ENCODE assay signal across 22 mouse cellular contexts in genomic region chr4:4822119-4822518, GRCm38 (mm10). TPM values are rescaled to one million over a fixed set of nuclear protein-coding genes. Genes with fewer than 3 reads are reported as not detected.
DNase-seq lines count a peak whose midpoint lies in the region; ATAC-seq and TF ChIP-seq lines count a peak whose summit lies in the region.
"Had no signal": no experiment of that assay in that cellular context is flagged by ENCODE, and none has a peak within 500 bp of the region (broad histone marks: within the 10 kb centered on the region; RNA-seq: fewer than 3 reads in every experiment).

No protein-coding gene starts in this region.

- H3K9me3 ChIP-seq in forebrain, postnatal 0 days (ENCODE audit: low read length) = no peaks in the 10 kb centered on the region
- H3K9me3 ChIP-seq: embryonic facial prominence, embryonic 15.5 days; forebrain, embryonic 12.5 days; midbrain, embryonic 10.5 days had no signal

- no peak overlapping the region for H3K4me3 ChIP-seq in embryonic fibroblast, embryonic 13.5 days (ENCODE audit: insufficient read depth, low read length)
- H3K4me3 ChIP-seq in forebrain, postnatal 0 days (ENCODE audit: low read depth, low read length) = no peak overlapping the region
- H3K4me3 ChIP-seq: embryonic facial prominence, embryonic 15.5 days; forebrain, embryonic 12.5 days; midbrain, embryonic 10.5 days had no signal

- 75% methylated on average over 1 of the region's 1 CpGs for WGBS in forebrain, postnatal 0 days

- H3K4me2 ChIP-seq in forebrain, postnatal 0 days (ENCODE audit: low read depth) = no peak overlapping the region
- H3K4me2 ChIP-seq: embryonic facial prominence, embryonic 15.5 days; forebrain, embryonic 12.5 days; liver, embryonic 11.5 days had no signal

- no peak for TF ChIP-seq POLR2A in embryonic fibroblast, embryonic 13.5 days (IDR thresholded peaks at IDR 0.05; ENCODE audit: low read depth, low read length)

- H3K4me1 ChIP-seq in embryonic fibroblast, embryonic 13.5 days (ENCODE audit: control insufficient read depth, insufficient read depth, low read length) = no peaks in the 10 kb centered on the region; the same call in 1 of the 2 replicates
- no peaks in the 10 kb centered on the region for H3K4me1 ChIP-seq in forebrain, postnatal 0 days (ENCODE audit: insufficient read depth)
- H3K4me1 ChIP-seq: embryonic facial prominence, embryonic 15.5 days; forebrain, embryonic 12.5 days; midbrain, embryonic 10.5 days had no signal

- ATAC-seq in forebrain, postnatal 0 days = no peak
- ATAC-seq: hindbrain, embryonic 16.5 days had no signal

- DNase-seq in gastrocnemius, adult 18-20 months (ENCODE audit: low spot score) = peak; percentile 7
- DNase-seq in gastrocnemius, postnatal 10 days = no peak
- DNase-seq in lung, postnatal 25 days (ENCODE audit: low spot score) = peak; percentile 3
- DNase-seq in lung, postnatal 10 days = no peak
- DNase-seq in ovary, postnatal 36 days (ENCODE audit: low spot score) = no peak
- DNase-seq in forebrain, postnatal 0 days = no peak
- DNase-seq: adrenal gland, postnatal 10 days; B cell, adult 2 months; cerebellum, postnatal 14 days; gastrocnemius, postnatal 14 days; heart, postnatal 4 days; kidney, adult 11 months; kidney, postnatal 14 days; left cerebral cortex, postnatal 4 days; retina, postnatal 1 day had no signal

- no peak overlapping the region for H3K9ac ChIP-seq in forebrain, postnatal 0 days
- H3K9ac ChIP-seq: embryonic facial prominence, embryonic 15.5 days; forebrain, embryonic 12.5 days had no signal

- H3K36me3 ChIP-seq in forebrain, postnatal 0 days (ENCODE audit: insufficient read depth) = no peaks in the 10 kb centered on the region
- H3K36me3 ChIP-seq: embryonic facial prominence, embryonic 15.5 days; forebrain, embryonic 12.5 days; midbrain, embryonic 10.5 days had no signal

- peak overlapping the region; percentile 65; the same call in 1 of the 2 replicates for H3K27ac ChIP-seq in embryonic fibroblast, embryonic 13.5 days (ENCODE audit: insufficient read depth, low read length)
- H3K27ac ChIP-seq in forebrain, postnatal 0 days (ENCODE audit: low read depth, low read length) = no peak overlapping the region
- H3K27ac ChIP-seq: embryonic facial prominence, embryonic 15.5 days; forebrain, embryonic 12.5 days; macrophage; midbrain, embryonic 10.5 days had no signal

- no peak for TF ChIP-seq CTCF in embryonic fibroblast, embryonic 13.5 days (IDR thresholded peaks at IDR 0.05; ENCODE audit: borderline replicate concordance, insufficient read depth, low read length)
- no peak for TF ChIP-seq CTCF in forebrain, postnatal 0 days (IDR thresholded peaks at IDR 0.05; ENCODE audit: low read depth)

- no peaks in the 10 kb centered on the region for H3K27me3 ChIP-seq in forebrain, postnatal 0 days (ENCODE audit: insufficient read depth, low read length)
- H3K27me3 ChIP-seq: embryonic facial prominence, embryonic 15.5 days; forebrain, embryonic 12.5 days had no signal

RNA-seq across cellular contexts. Expression of gene Impad1, which starts 29.0 kb away (rescaled TPM):
- total RNA-seq in gastrocnemius, adult 18-20 months (2021) = 10 to 100 TPM; 35.3 to 38.1 TPM
- total RNA-seq in gastrocnemius, postnatal 10 days (2021) = 10 to 100 TPM; 28.7 to 31.7 TPM
- 75.8 and 88.0 TPM in 2 replicates for polyA plus RNA-seq in embryonic fibroblast, embryonic 13.5 days (2011; ENCODE audit: insufficient read length, low read depth, missing spikeins)
- total RNA-seq in forebrain, postnatal 0 days (2014; rRNA removed) = 119 and 142 TPM in 2 replicates
- polyA plus RNA-seq in forebrain, postnatal 0 days (2015; fragmentation: Nextera tagmentation; extraction: Ambion mirVana) = 35.0 and 41.9 TPM in 2 replicates

Comparison
In these comparisons a context has a peak if more than half of its experiments do, and no peak if none do; other contexts are left out.
1. DNase-seq: peak in gastrocnemius, adult 18-20 months (single experiment) and lung, postnatal 25 days (single experiment); none in gastrocnemius, postnatal 10 days (single experiment), lung, postnatal 10 days (single experiment), ovary, postnatal 36 days (single experiment) and forebrain, postnatal 0 days (single experiment).